Mouse (Mus musculus) midbrain, postnatal 0 days (tissue): ENCODE results near the gene Lpar1. TPM values are rescaled to one million over a fixed set of nuclear protein-coding genes. Genes with fewer than 3 reads are reported as not detected.

ENCODE experiments used
- ATAC-seq: fragments of 200-750 bp; cut with Nextera tagmentation; 2 replicates; pipeline ENCODE4 v1.8.0; 2017; ENCODE audit warnings: moderate number of reproducible peaks, mild to moderate bottlenecking, moderate TSS enrichment, moderate library complexity; ENCODE audit not compliant: low FRiP score
- DNase-seq: peaks from one replicate; pipeline ENCODE4 v3.0.0-alpha.2; 2015; ENCODE audit warnings: low spot score
- H3K27ac ChIP-seq: fragments of 300-500 bp; sonication (generic); 2 replicates; pipeline ENCODE4 v1.5.1; 2014; ENCODE audit warnings: low read depth, mild to moderate bottlenecking, low read length, mixed read lengths
- H3K27me3 ChIP-seq: fragments of 300-500 bp; sonication (generic); 2 replicates; pipeline ENCODE4 v1.6.1; 2014; ENCODE audit warnings: low read length, control low read depth, mixed read lengths; ENCODE audit not compliant: insufficient read depth
- H3K36me3 ChIP-seq: fragments of 300-500 bp; sonication (generic); 2 replicates; pipeline ENCODE4 v1.6.1; 2014; ENCODE audit warnings: low read length, control low read depth, mixed read lengths; ENCODE audit not compliant: insufficient read depth
- H3K4me1 ChIP-seq: fragments of 300-500 bp; sonication (generic); 2 replicates; pipeline ENCODE4 v1.6.1; 2014; ENCODE audit warnings: mild to moderate bottlenecking, control low read depth, antibody characterized with exemption, low read length, mixed read lengths; ENCODE audit not compliant: insufficient read depth
- H3K4me2 ChIP-seq: fragments of 300-500 bp; sonication (generic); 2 replicates; pipeline ENCODE4 v1.6.1; 2014; ENCODE audit warnings: low read depth, mild to moderate bottlenecking, low read length, mixed read lengths; ENCODE audit not compliant: poor library complexity, severe bottlenecking
- H3K4me3 ChIP-seq: fragments of 300-500 bp; sonication (generic); 2 replicates; pipeline ENCODE4 v1.5.1; 2014; ENCODE audit warnings: low read depth, mild to moderate bottlenecking, low read length, moderate library complexity
- H3K9ac ChIP-seq: fragments of 300-500 bp; sonication (generic); replicated peaks from 2 replicates; pipeline ENCODE4 v1.6.1; 2014; ENCODE audit warnings: mild to moderate bottlenecking, low read length, moderate library complexity, mixed read lengths; ENCODE audit not compliant: poor library complexity, severe bottlenecking
- H3K9me3 ChIP-seq: fragments of 300-500 bp; sonication (generic); 2 replicates; pipeline ENCODE4 v1.6.1; 2016; ENCODE audit warnings: low read length, control low read depth
- CTCF ChIP-seq: IDR thresholded peaks from 2 replicates; pipeline ENCODE4 v1.5.1; 2016; ENCODE audit warnings: antibody characterized with exemption, mild to moderate bottlenecking
- WGBS: fragments of 180-500 bp; shearing (Covaris S2); extraction: QIAGEN DNeasy Blood & Tissue Kit; methylation state at CpG from one replicate; pipeline ENCODE4 v1.1.7; 2014; 5-methylcytosine and 5-hydroxymethylcytosine counted together
- polyA plus RNA-seq: library from polyadenylated mRNA; unstranded; fragments of >200 nt; fragmentation: Nextera tagmentation; extraction: Ambion mirVana; gene quantifications from 2 replicates; pipeline ENCODE4 v1.2.1, GENCODE M21; 2015
- total RNA-seq: library from RNA; depleted of rRNA; stranded (reverse); fragments of >200 nt; gene quantifications from 2 replicates; pipeline ENCODE4 v1.2.3, GENCODE M21; 2014

Gene Lpar1
- total and polyA plus RNA-seq, 2 experiments from 2014 or later = 19.1 to 28.7 TPM

DNA sequence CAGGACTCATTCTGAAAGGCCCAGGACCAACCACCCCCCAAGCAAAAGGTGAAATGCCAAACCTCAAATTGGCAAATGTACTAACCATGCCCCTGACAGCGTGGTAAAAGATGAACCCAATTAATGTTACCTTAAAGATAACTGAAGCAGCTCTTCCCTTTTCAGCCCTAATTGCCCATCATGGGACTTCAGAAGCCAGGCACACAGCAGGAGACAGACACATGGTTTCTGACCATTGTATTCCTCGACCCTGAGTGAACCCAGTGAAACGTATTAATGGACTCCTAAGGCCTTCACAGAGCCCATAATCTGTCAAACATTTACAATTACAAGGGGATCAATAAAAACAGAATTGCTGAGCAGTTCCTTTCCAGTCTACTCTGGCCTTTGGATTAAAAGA is 20.2 kb downstream of the Lpar1 start:
- no peak for ATAC-seq
- H3K4me1 ChIP-seq = no peaks in the 10 kb centered on the region
- no peaks in the 10 kb centered on the region for H3K36me3 ChIP-seq
- no peaks in the 10 kb centered on the region for H3K27me3 ChIP-seq
- no peak overlapping the region for H3K27ac ChIP-seq
- 23% methylated on average over 3 of the region's 3 CpGs for WGBS
- H3K9me3 ChIP-seq = no peaks in the 10 kb centered on the region
- DNase-seq = no peak
- no peak overlapping the region for H3K4me3 ChIP-seq
- H3K4me2 ChIP-seq = no peak overlapping the region
- no peak overlapping the region for H3K9ac ChIP-seq
- TF ChIP-seq CTCF = no peak

DNA sequence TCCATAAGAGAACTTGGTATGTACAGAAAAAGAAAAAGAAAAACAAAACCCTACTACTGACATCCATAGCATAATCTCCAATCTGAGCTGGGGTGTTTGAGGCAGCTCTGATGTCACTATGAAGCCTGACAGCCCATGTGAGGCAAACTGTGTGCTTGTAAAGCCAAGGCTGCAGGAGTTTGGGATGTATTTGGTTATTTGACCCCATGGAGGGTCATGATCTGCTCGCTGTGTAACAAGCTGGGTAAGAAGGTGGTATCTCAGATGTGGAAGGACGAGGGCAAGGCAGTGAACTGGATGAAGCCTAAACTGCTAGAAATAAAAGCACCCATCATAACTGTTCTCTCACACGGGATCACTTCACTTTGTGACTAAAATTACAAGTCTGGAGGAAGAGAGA is 21.4 kb downstream of the Lpar1 start:
- no peak overlapping the region for H3K9ac ChIP-seq
- H3K9me3 ChIP-seq = no peaks in the 10 kb centered on the region
- ATAC-seq = no peak
- TF ChIP-seq CTCF = no peak
- no peak overlapping the region for H3K4me3 ChIP-seq
- H3K36me3 ChIP-seq = no peaks in the 10 kb centered on the region
- H3K4me2 ChIP-seq = no peak overlapping the region
- WGBS = 85% methylated on average over 3 of the region's 3 CpGs
- H3K27me3 ChIP-seq = no peaks in the 10 kb centered on the region
- no peaks in the 10 kb centered on the region for H3K4me1 ChIP-seq
- DNase-seq = no peak
- H3K27ac ChIP-seq = no peak overlapping the region

DNA sequence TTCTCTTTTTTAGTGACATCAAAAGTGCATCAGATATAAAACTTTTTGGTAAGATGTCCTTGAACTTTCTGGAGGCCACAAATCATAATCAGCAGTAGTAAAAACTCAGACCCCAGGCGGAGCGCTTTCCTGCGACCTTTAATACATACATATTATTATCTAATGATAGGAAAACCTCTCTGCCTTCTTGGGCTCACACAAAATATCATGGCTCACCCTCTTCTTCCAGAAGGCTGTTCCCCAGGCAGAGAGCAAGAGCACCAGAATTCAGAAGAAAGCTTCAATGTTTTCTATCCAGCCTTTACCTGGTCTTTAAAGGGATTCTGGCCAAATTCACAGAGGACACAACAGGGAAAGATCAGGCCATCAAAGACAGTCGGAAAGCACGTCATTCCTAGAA is 23.0 kb downstream of the Lpar1 start:
- H3K4me1 ChIP-seq = no peaks in the 10 kb centered on the region
- TF ChIP-seq CTCF = no peak
- H3K27me3 ChIP-seq = no peaks in the 10 kb centered on the region
- H3K4me3 ChIP-seq = no peak overlapping the region
- no peak for ATAC-seq
- H3K9me3 ChIP-seq = no peaks in the 10 kb centered on the region
- no peak for DNase-seq
- no peak overlapping the region for H3K4me2 ChIP-seq
- 88% methylated on average over 5 of the region's 5 CpGs for WGBS
- no peak overlapping the region for H3K27ac ChIP-seq
- no peaks in the 10 kb centered on the region for H3K36me3 ChIP-seq
- no peak overlapping the region for H3K9ac ChIP-seq

DNA sequence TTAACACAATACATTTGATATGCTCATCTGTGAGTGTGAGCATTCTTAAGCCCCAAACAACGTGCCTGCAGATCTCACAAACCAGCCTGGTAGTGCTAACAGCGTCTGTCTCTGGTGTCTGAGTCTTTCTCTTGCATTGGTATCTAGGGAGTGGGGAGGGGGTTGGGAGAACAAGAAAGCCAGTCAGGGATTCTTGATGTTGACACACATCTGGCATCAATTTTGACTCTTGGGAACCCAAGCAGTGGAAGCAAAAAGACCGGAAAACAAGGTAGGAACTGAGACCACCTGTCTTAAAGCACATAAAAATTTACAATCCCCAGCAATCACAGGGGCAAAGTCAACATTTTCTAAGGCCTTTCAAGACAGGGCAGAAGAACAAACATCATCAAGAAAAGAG is 23.4 kb downstream of the Lpar1 start:
- no peak for DNase-seq
- no peak for ATAC-seq
- H3K9me3 ChIP-seq = no peaks in the 10 kb centered on the region
- H3K4me3 ChIP-seq = no peak overlapping the region
- no peak overlapping the region for H3K4me2 ChIP-seq
- H3K9ac ChIP-seq = no peak overlapping the region
- no peaks in the 10 kb centered on the region for H3K27me3 ChIP-seq
- H3K27ac ChIP-seq = no peak overlapping the region
- 60% methylated on average over 3 of the region's 3 CpGs for WGBS
- no peaks in the 10 kb centered on the region for H3K36me3 ChIP-seq
- TF ChIP-seq CTCF = no peak
- no peaks in the 10 kb centered on the region for H3K4me1 ChIP-seq

DNA sequence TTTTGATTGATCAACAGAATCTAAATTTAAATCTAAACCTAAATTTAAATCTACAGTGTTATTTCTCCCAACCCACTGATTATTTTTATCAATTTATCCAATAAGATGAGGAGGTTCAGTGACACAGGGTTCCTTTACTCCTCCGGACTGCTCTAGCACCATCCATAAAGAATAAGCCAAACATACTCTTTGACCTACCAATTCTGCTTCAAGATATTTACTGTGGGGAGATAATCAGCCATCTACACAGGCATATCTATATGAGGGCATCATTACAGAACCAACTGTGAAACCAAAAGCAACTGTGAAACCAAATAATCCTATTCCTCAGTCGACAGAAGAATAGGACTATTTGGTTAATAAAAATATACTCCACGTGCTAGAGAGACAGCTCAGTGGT is 25.8 kb downstream of the Lpar1 start:
- Histone ChIP-seq H3K4me2 (no peak overlapping the region), H3K27ac (no peak overlapping the region), H3K9me3 (no peaks in the 10 kb centered on the region), H3K27me3 (no peaks in the 10 kb centered on the region), H3K36me3 (no peaks in the 10 kb centered on the region), H3K4me3 (no peak overlapping the region), H3K4me1 (no peaks in the 10 kb centered on the region), H3K9ac (no peak overlapping the region)
- DNase-seq (no peak), ATAC-seq (no peak)
- 93% methylated on average over 3 of the region's 3 CpGs for WGBS
- TF ChIP-seq CTCF = no peak

DNA sequence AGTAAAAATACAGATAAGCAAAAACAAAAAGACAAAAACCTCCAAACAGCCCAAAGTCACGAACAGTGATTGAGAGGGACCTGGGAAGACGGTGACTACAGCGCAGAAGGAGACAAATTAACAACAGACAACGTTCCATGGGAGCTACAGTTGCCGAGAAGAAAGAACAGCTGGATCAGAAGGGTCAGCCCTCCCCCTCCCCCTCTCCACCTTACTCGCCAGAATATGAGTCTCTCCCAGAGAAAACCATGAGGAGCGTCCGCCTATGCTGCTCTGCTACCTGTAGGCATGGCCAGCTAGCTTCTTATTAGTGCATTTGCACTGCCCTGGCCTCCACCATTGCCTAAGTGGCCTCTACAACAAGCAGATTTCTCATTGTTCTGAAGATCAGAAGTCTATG is 32.6 kb downstream of the Lpar1 start:
- Histone ChIP-seq H3K9me3 (no peaks in the 10 kb centered on the region), H3K27me3 (no peaks in the 10 kb centered on the region), H3K4me1 (no peaks in the 10 kb centered on the region), H3K4me3 (no peak overlapping the region), H3K36me3 (no peaks in the 10 kb centered on the region), H3K9ac (no peak overlapping the region), H3K27ac (no peak overlapping the region), H3K4me2 (no peak overlapping the region)
- ATAC-seq (no peak), DNase-seq (no peak)
- 85% methylated on average over 7 of the region's 8 CpGs for WGBS
- no peak for TF ChIP-seq CTCF

DNA sequence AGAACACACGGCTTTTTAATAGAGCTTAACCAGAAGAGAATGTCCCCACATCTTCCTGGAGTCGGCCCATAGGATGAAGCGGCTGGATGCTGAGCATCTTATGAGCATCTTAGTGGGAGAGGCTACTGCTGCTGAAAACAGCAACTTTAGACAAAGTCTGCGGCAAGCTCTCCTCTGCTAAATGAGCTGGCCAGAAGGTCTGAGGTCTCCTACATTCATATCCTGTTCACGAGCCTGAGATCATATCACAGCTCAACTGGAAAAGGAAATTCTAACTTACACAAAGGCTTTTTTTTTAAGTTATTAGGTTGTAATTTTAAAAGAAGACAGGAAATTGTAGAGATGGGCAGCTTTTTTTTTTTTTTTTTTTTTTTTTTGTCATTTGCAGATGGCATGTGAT is 33.2 kb downstream of the Lpar1 start:
- H3K36me3 ChIP-seq = no peaks in the 10 kb centered on the region
- H3K4me3 ChIP-seq = no peak overlapping the region
- H3K27me3 ChIP-seq = no peaks in the 10 kb centered on the region
- no peak for TF ChIP-seq CTCF
- H3K4me1 ChIP-seq = no peaks in the 10 kb centered on the region
- WGBS = 90% methylated on average over 5 of the region's 5 CpGs
- ATAC-seq (no peak), DNase-seq (no peak)
- H3K9ac ChIP-seq = no peak overlapping the region
- no peak overlapping the region for H3K4me2 ChIP-seq
- no peak overlapping the region for H3K27ac ChIP-seq
- no peaks in the 10 kb centered on the region for H3K9me3 ChIP-seq
